25 mouse cellular contexts compared by ENCODE assay signal in the genomic region with DNA sequence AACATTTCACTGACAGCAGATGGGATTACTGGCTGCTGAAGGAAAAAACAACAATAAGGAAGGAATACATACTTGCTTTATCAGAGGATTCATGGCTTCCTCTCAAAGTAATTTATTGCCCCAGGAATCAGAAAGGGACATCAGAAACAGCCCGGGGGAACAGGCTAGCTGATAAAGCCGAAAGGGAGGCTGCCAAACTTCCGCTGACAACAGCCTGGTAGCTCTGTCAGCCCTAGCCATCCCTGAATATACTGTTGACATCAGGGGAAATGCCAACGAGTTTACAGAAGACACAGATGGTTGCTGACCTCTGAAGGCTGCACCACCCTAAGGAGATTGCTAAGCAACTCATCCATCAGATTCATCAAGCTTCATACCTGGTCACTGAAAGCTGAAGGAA. TPM values are rescaled to one million over a fixed set of nuclear protein-coding genes. Genes with fewer than 3 reads are reported as not detected.
DNase-seq lines count a peak whose midpoint lies in the region; ATAC-seq and TF ChIP-seq lines count a peak whose summit lies in the region.
"Had no signal": no experiment of that assay in that cellular context is flagged by ENCODE, and none has a peak within 500 bp of the region (broad histone marks: within the 10 kb centered on the region; RNA-seq: fewer than 3 reads in every experiment).

No protein-coding gene starts in this region.

- WGBS in heart, adult 2 months: 14% methylated on average over 4 of the region's 4 CpGs
- WGBS in heart, embryonic 10.5 days: 48% methylated on average over 4 of the region's 4 CpGs
- WGBS in kidney, embryonic 15.5 days: 41% methylated on average over 4 of the region's 4 CpGs

- no peak overlapping the region for H3K4me3 ChIP-seq in heart, adult 2 months
- H3K4me3 ChIP-seq in heart, embryonic 10.5 days: no peak overlapping the region
- H3K4me3 ChIP-seq in kidney, embryonic 15.5 days (replicated peaks): no peak overlapping the region
- H3K4me3 ChIP-seq: heart, embryonic 12.5 days; hindbrain, embryonic 10.5 days; hindbrain, embryonic 15.5 days; liver, embryonic 12.5 days; midbrain, embryonic 13.5 days had no signal

- no peak overlapping the region for H3K9ac ChIP-seq in heart, adult 2 months (ENCODE audit: low read depth, low read length)
- H3K9ac ChIP-seq in kidney, embryonic 15.5 days: no peak overlapping the region
- H3K9ac ChIP-seq: heart, embryonic 12.5 days; hindbrain, embryonic 15.5 days; liver, embryonic 12.5 days; liver, postnatal 0 days; midbrain, embryonic 13.5 days had no signal

- no peak for TF ChIP-seq POLR2A in heart, adult 2 months (IDR thresholded peaks at IDR 0.05; ENCODE audit: insufficient read depth, low read depth, low read length)

- intact Hi-C loops in heart, adult 2 months (cut with DNase I): no loop called here

- no peak for TF ChIP-seq CTCF in heart, adult 2 months (IDR thresholded peaks at IDR 0.05)

- H3K36me3 ChIP-seq in heart, adult 2 months (ENCODE audit: control insufficient read depth, insufficient read depth, low read length): peaks cover 8% of the 10 kb centered on the region
- H3K36me3 ChIP-seq in heart, embryonic 10.5 days: peaks cover 15% of the 10 kb centered on the region
- H3K36me3 ChIP-seq in kidney, embryonic 15.5 days: no peaks in the 10 kb centered on the region
- H3K36me3 ChIP-seq: hindbrain, embryonic 15.5 days; liver, embryonic 12.5 days had no signal

- DNase-seq in heart, adult 2 months: no peak
- no peak for DNase-seq in heart, embryonic 10.5 days (ENCODE audit: low spot score)
- DNase-seq in kidney, adult 9 months: peak; percentile 63
- peak; percentile 47 for DNase-seq in kidney, postnatal 10 days
- no peak for DNase-seq in spleen, postnatal 14 days (ENCODE audit: low spot score in 2 of 2)
- no peak for DNase-seq in T-cell, adult 2 months (ENCODE audit: low spot score)
- DNase-seq: cerebellum, adult 8-10 months; cerebellum, postnatal 25 days; gastrocnemius, postnatal 14 days; heart, postnatal 14 days; layer of hippocampus, postnatal 36 days; left cerebral cortex, postnatal 4 days; liver, postnatal 0 days; thymus, postnatal 4 days had no signal

- H3K79me2 ChIP-seq in heart, adult 2 months (replicated peaks; ENCODE audit: control insufficient read depth, insufficient read depth, low read length): 0 out of 2 replicates have a peak, but pooled peaks cover 2% of the 10 kb centered on the region

- peaks cover 9% of the 10 kb centered on the region for H3K4me1 ChIP-seq in heart, adult 2 months (ENCODE audit: control insufficient read depth, insufficient read depth, low read length)
- peaks cover 24% of the 10 kb centered on the region for H3K4me1 ChIP-seq in heart, embryonic 10.5 days
- 0 out of 2 replicates have a peak, but pooled peaks cover 8% of the 10 kb centered on the region for H3K4me1 ChIP-seq in kidney, embryonic 15.5 days
- H3K4me1 ChIP-seq: liver, embryonic 12.5 days had no signal

- no peak for ATAC-seq in kidney, embryonic 15.5 days (replicated peaks; ENCODE audit: low FRiP score)
- ATAC-seq: activated CD4-positive, CD25-positive, alpha-beta regulatory T cell, adult 4 months; forebrain, embryonic 14.5 days; inflammation-experienced regulatory T-cells, adult 6 months; liver, embryonic 12.5 days; liver, postnatal 0 days; midbrain, embryonic 13.5 days had no signal

- peak overlapping the region; percentile 8 for H3K27ac ChIP-seq in heart, adult 2 months
- H3K27ac ChIP-seq in heart, embryonic 10.5 days: no peak overlapping the region
- no peak overlapping the region for H3K27ac ChIP-seq in kidney, embryonic 15.5 days
- H3K27ac ChIP-seq: hindbrain, embryonic 10.5 days; hindbrain, embryonic 15.5 days; liver, embryonic 12.5 days; macrophage; midbrain, embryonic 13.5 days had no signal

- no peak overlapping the region for H3K4me2 ChIP-seq in kidney, embryonic 15.5 days
- H3K4me2 ChIP-seq: heart, embryonic 12.5 days; hindbrain, embryonic 15.5 days; liver, embryonic 12.5 days; midbrain, embryonic 13.5 days had no signal

- no peaks in the 10 kb centered on the region for H3K9me3 ChIP-seq in heart, embryonic 10.5 days
- no peaks in the 10 kb centered on the region for H3K9me3 ChIP-seq in kidney, embryonic 15.5 days (replicated peaks)
- H3K9me3 ChIP-seq: hindbrain, embryonic 15.5 days; liver, embryonic 12.5 days; midbrain, embryonic 13.5 days had no signal

- H3K27me3 ChIP-seq in heart, adult 2 months (ENCODE audit: control insufficient read depth, insufficient read depth, low read length): no peaks in the 10 kb centered on the region
- no peaks in the 10 kb centered on the region for H3K27me3 ChIP-seq in heart, embryonic 10.5 days (ENCODE audit: insufficient read depth, poor library complexity, severe bottlenecking)
- no peaks in the 10 kb centered on the region for H3K27me3 ChIP-seq in kidney, embryonic 15.5 days
- H3K27me3 ChIP-seq: heart, embryonic 12.5 days; hindbrain, embryonic 15.5 days; liver, embryonic 12.5 days; midbrain, embryonic 13.5 days had no signal

- TF ChIP-seq EP300 in heart, adult 2 months (IDR thresholded peaks at IDR 0.05; ENCODE audit: insufficient read depth, low read depth, low read length): no peak

RNA-seq across cellular contexts. Expression of a gene that starts 26.6 kb away (rescaled TPM):
- total RNA-seq in heart, adult 2 months (2021): 10 to 100 TPM; 14.1 to 14.2 TPM
- polyA plus RNA-seq in heart, adult 2 months (2012; rRNA removed): 18.9 and 30.5 TPM in 2 replicates
- 51.2 and 66.7 TPM in 2 replicates for polyA plus RNA-seq in heart, embryonic 10.5 days (2016; fragmentation: Nextera tagmentation; extraction: Ambion mirVana)
- 82.3 and 83.1 TPM in 2 replicates for polyA plus RNA-seq in kidney, embryonic 15.5 days (2015; fragmentation: Nextera tagmentation; extraction: Ambion mirVana)
- total RNA-seq: megakaryocyte-erythroid progenitor cell, adult 5-6 weeks had no signal
- polyA plus RNA-seq: macrophage had no signal

Comparison
In these comparisons a context has a peak if more than half of its experiments do, and no peak if none do; other contexts are left out.
1. DNase-seq: peak in kidney, adult 9 months (single experiment) and kidney, postnatal 10 days (single experiment); none in heart, adult 2 months (0 of 2), heart, embryonic 10.5 days (single experiment), spleen, postnatal 14 days (0 of 2) and T-cell, adult 2 months (single experiment).